Mouse (Mus musculus): ENCODE data around the gene Tspan9. TPM values are rescaled to one million over a fixed set of nuclear protein-coding genes. Genes with fewer than 3 reads are reported as not detected.

The Tspan9 gene
- polyA plus RNA-seq, 1 experiment from 2014 or later, result 141 TPM

GRCm38 (mm10) chr6:127949885-127950284 lies 193.5 kb downstream of the Tspan9 start:
- WGBS, result 85% methylated on average over 7 of the region's 7 CpGs
- H3K36me3 ChIP-seq, result no peaks in the 10 kb centered on the region
- H3K9me3 ChIP-seq, result no peaks in the 10 kb centered on the region
- no peak overlapping the region for H3K4me3 ChIP-seq
- H3K4me1 ChIP-seq, result no peaks in the 10 kb centered on the region
- H3K27me3 ChIP-seq, result no peaks in the 10 kb centered on the region
- no peak overlapping the region for H3K4me2 ChIP-seq
- no peak overlapping the region for H3K9ac ChIP-seq
- ATAC-seq (ENCODE audit: insufficient number of reproducible peaks, low FRiP score, low TSS enrichment, low read depth), result no peak
- no peak overlapping the region for H3K27ac ChIP-seq

- no peak overlapping the region for H3K9ac ChIP-seq
These were observed 194.7 kb downstream of the Tspan9 start for GRCm38 (mm10) chr6:127948656-127949055.

GRCm38 (mm10) chr6:127945725-127946124 lies 197.7 kb downstream of the Tspan9 start:
- Histone ChIP-seq H3K4me1 (no peaks in the 10 kb centered on the region), H3K4me3 (no peak overlapping the region), H3K27ac (no peak overlapping the region), H3K27me3 (no peaks in the 10 kb centered on the region), H3K9me3 (no peaks in the 10 kb centered on the region), H3K4me2 (no peak overlapping the region), H3K9ac (no peak overlapping the region), H3K36me3 (peaks cover 10% of the 10 kb centered on the region; the same call in 1 of the 2 replicates)
- no peak for ATAC-seq (ENCODE audit: insufficient number of reproducible peaks, low FRiP score, low TSS enrichment, low read depth)
- WGBS, result 60% methylated on average over 9 of the region's 9 CpGs

More at GRCm38 (mm10) chr6:127948656-127949055, 194.7 kb downstream of the Tspan9 start:
- H3K27me3 ChIP-seq, result no peaks in the 10 kb centered on the region
- H3K4me3 ChIP-seq, result no peak overlapping the region
- no peaks in the 10 kb centered on the region for H3K9me3 ChIP-seq
- no peak overlapping the region for H3K27ac ChIP-seq
- ATAC-seq (ENCODE audit: insufficient number of reproducible peaks, low FRiP score, low TSS enrichment, low read depth), result no peak
- WGBS, result 78% methylated on average over 9 of the region's 9 CpGs
- no peaks in the 10 kb centered on the region for H3K4me1 ChIP-seq
- H3K4me2 ChIP-seq, result no peak overlapping the region
- peaks cover 3% of the 10 kb centered on the region; the same call in 1 of the 2 replicates for H3K36me3 ChIP-seq

DNA sequence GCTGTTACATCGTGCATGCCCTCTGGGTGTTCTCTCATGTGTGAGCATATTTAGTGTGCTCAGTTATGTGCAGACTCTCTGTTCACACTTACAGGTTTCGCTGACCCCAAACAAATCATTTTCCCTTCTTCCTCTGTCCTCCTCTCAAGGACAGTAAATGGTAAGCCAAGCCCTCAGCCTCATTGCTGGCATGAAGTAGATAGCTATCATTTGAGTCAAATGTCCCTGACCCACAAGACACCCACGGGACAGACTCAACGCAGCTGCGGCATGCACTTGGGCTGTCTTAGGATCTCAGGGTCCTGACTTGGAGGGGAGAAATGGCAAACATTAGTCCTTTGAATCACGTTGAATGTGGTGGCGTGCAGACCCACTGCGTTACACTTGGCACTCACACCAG lies 201.0 kb downstream of the Tspan9 start:
- WGBS, result 82% methylated on average over 8 of the region's 8 CpGs
- Histone ChIP-seq H3K9ac (no peak overlapping the region), H3K36me3 (peaks cover 16% of the 10 kb centered on the region; the same call in 1 of the 2 replicates), H3K27ac (no peak overlapping the region), H3K4me1 (no peaks in the 10 kb centered on the region), H3K4me3 (no peak overlapping the region), H3K4me2 (no peak overlapping the region), H3K9me3 (no peaks in the 10 kb centered on the region), H3K27me3 (no peaks in the 10 kb centered on the region)
- no peak for ATAC-seq (ENCODE audit: insufficient number of reproducible peaks, low FRiP score, low TSS enrichment, low read depth)

GRCm38 (mm10) chr6:127935105-127935504 lies 208.3 kb downstream of the Tspan9 start:
- H3K9ac ChIP-seq, result no peak overlapping the region
- H3K4me3 ChIP-seq, result no peak overlapping the region
- H3K4me2 ChIP-seq, result no peak overlapping the region
- H3K9me3 ChIP-seq, result no peaks in the 10 kb centered on the region
- H3K36me3 ChIP-seq, result peaks cover 18% of the 10 kb centered on the region
- ATAC-seq (ENCODE audit: insufficient number of reproducible peaks, low FRiP score, low TSS enrichment, low read depth), result no peak
- H3K27ac ChIP-seq, result no peak overlapping the region
- no peaks in the 10 kb centered on the region for H3K27me3 ChIP-seq
- peaks cover 14% of the 10 kb centered on the region for H3K4me1 ChIP-seq
- WGBS, result 71% methylated on average over 3 of the region's 3 CpGs

GRCm38 (mm10) chr6:127933841-127934240 lies 209.6 kb downstream of the Tspan9 start:
- ATAC-seq (ENCODE audit: insufficient number of reproducible peaks, low FRiP score, low TSS enrichment, low read depth), result no peak
- Histone ChIP-seq H3K36me3 (peaks cover 13% of the 10 kb centered on the region), H3K27ac (no peak overlapping the region), H3K4me3 (no peak overlapping the region), H3K4me2 (no peak overlapping the region), H3K9ac (no peak overlapping the region), H3K9me3 (no peaks in the 10 kb centered on the region), H3K4me1 (peaks cover 14% of the 10 kb centered on the region), H3K27me3 (no peaks in the 10 kb centered on the region)
- WGBS, result 79% methylated on average over 5 of the region's 5 CpGs

DNA sequence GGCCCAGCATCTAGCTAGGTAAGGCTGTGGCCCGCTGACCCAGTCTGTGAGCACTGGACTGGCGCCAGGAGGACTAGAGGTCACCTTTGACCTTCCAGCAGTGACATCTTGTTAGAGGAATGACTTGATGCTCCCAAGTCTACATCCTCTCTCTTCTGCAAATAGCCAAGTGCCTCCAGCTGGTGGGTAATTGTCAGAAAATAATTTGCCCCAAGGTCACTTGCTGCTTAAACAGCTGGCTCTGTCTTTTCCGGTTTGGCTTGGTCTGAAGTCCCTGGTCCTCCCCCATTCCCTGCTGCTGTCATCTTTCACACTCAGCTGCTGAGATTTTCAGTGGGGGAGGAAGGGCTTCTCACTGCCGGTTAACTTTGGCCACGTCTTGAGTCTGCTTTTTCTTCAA lies 210.7 kb downstream of the Tspan9 start:
- H3K9ac ChIP-seq, result no peak overlapping the region
- peaks cover 15% of the 10 kb centered on the region for H3K4me1 ChIP-seq
- peaks cover 13% of the 10 kb centered on the region for H3K36me3 ChIP-seq
- H3K4me2 ChIP-seq, result no peak overlapping the region
- ATAC-seq (ENCODE audit: insufficient number of reproducible peaks, low FRiP score, low TSS enrichment, low read depth), result no peak
- WGBS, result 28% methylated on average over 5 of the region's 5 CpGs
- H3K4me3 ChIP-seq, result no peak overlapping the region
- no peaks in the 10 kb centered on the region for H3K9me3 ChIP-seq
- H3K27me3 ChIP-seq, result no peaks in the 10 kb centered on the region
- H3K27ac ChIP-seq, result no peak overlapping the region

GRCm38 (mm10) chr6:127928682-127929081 lies 214.7 kb downstream of the Tspan9 start:
- H3K9me3 ChIP-seq, result no peaks in the 10 kb centered on the region

GRCm38 (mm10) chr6:127925915-127926314 lies 217.5 kb downstream of the Tspan9 start:
- no peak overlapping the region for H3K27ac ChIP-seq
- ATAC-seq (ENCODE audit: insufficient number of reproducible peaks, low FRiP score, low TSS enrichment, low read depth), result no peak

More at GRCm38 (mm10) chr6:127928682-127929081, 214.7 kb downstream of the Tspan9 start:
- peaks cover 8% of the 10 kb centered on the region; the same call in 1 of the 2 replicates for H3K36me3 ChIP-seq
- peaks cover 28% of the 10 kb centered on the region for H3K4me1 ChIP-seq
- H3K27me3 ChIP-seq, result no peaks in the 10 kb centered on the region
- H3K4me2 ChIP-seq, result no peak overlapping the region
- WGBS, result 79% methylated on average over 5 of the region's 5 CpGs
- no peak for ATAC-seq (ENCODE audit: insufficient number of reproducible peaks, low FRiP score, low TSS enrichment, low read depth)
- no peak overlapping the region for H3K27ac ChIP-seq
- H3K4me3 ChIP-seq, result no peak overlapping the region
- H3K9ac ChIP-seq, result no peak overlapping the region

DNA sequence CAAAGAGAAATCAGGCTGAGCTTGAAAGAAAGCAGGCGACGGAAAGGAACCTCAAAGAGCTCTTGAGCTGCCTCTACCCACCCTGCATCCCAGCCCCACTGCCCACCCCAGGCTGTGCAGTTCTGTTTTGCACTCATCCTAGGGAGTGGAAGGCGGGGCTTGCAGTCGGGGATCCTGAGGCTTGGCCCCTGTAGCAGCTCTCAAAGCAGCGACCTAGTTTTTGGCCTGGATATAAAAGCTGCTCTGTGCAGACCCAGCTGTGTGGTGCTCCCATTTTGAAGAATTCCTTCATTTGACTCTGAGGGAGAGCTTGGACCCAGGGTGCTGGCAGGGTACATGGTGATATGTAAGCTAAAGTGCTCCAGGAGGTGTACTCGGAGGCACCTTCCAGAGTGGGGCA lies 218.6 kb downstream of the Tspan9 start:
- Histone ChIP-seq H3K9me3 (no peaks in the 10 kb centered on the region), H3K4me1 (peaks cover 20% of the 10 kb centered on the region), H3K9ac (no peak overlapping the region), H3K36me3 (peaks cover 6% of the 10 kb centered on the region; the same call in 1 of the 2 replicates), H3K4me2 (no peak overlapping the region), H3K27ac (no peak overlapping the region), H3K27me3 (no peaks in the 10 kb centered on the region), H3K4me3 (no peak overlapping the region)
- no peak for ATAC-seq (ENCODE audit: insufficient number of reproducible peaks, low FRiP score, low TSS enrichment, low read depth)
- 77% methylated on average over 6 of the region's 6 CpGs for WGBS

More at GRCm38 (mm10) chr6:127925915-127926314, 217.5 kb downstream of the Tspan9 start:
- Histone ChIP-seq H3K4me1 (peaks cover 14% of the 10 kb centered on the region; the same call in 1 of the 2 replicates), H3K4me3 (no peak overlapping the region), H3K4me2 (no peak overlapping the region), H3K9me3 (no peaks in the 10 kb centered on the region), H3K27me3 (no peaks in the 10 kb centered on the region), H3K9ac (no peak overlapping the region), H3K36me3 (peaks cover 8% of the 10 kb centered on the region; the same call in 1 of the 2 replicates)
- 67% methylated on average over 9 of the region's 9 CpGs for WGBS

- Histone ChIP-seq H3K4me3 (no peak overlapping the region), H3K27ac (no peak overlapping the region), H3K27me3 (no peaks in the 10 kb centered on the region), H3K9ac (no peak overlapping the region), H3K4me1 (peaks cover 20% of the 10 kb centered on the region), H3K4me2 (no peak overlapping the region), H3K9me3 (no peaks in the 10 kb centered on the region), H3K36me3 (peaks cover 6% of the 10 kb centered on the region; the same call in 1 of the 2 replicates)
- no peak for ATAC-seq (ENCODE audit: insufficient number of reproducible peaks, low FRiP score, low TSS enrichment, low read depth)
- whole genome bisulfite sequencing, result 85% methylated on average over 9 of the region's 9 CpGs
These were observed 220.1 kb downstream of the Tspan9 start for GRCm38 (mm10) chr6:127923296-127923695.

- Histone ChIP-seq H3K27me3 (no peaks in the 10 kb centered on the region), H3K4me3 (no peak overlapping the region), H3K36me3 (peaks cover 6% of the 10 kb centered on the region; the same call in 1 of the 2 replicates), H3K27ac (no peak overlapping the region), H3K9me3 (no peaks in the 10 kb centered on the region), H3K4me1 (peaks cover 12% of the 10 kb centered on the region), H3K9ac (no peak overlapping the region), H3K4me2 (no peak overlapping the region)
- no peak for ATAC-seq (ENCODE audit: insufficient number of reproducible peaks, low FRiP score, low TSS enrichment, low read depth)
- 62% methylated on average over 9 of the region's 9 CpGs for WGBS
These were observed 221.4 kb downstream of the Tspan9 start for GRCm38 (mm10) chr6:127921996-127922395.

- 8% methylated on average over 8 of the region's 8 CpGs for WGBS
- Histone ChIP-seq H3K9me3 (no peaks in the 10 kb centered on the region), H3K27me3 (no peaks in the 10 kb centered on the region), H3K9ac (no peak overlapping the region), H3K36me3 (peaks cover 12% of the 10 kb centered on the region), H3K4me2 (no peak overlapping the region), H3K27ac (no peak overlapping the region), H3K4me3 (no peak overlapping the region), H3K4me1 (peaks cover 9% of the 10 kb centered on the region)
- no peak for ATAC-seq (ENCODE audit: insufficient number of reproducible peaks, low FRiP score, low TSS enrichment, low read depth)
These were observed 222.7 kb downstream of the Tspan9 start for GRCm38 (mm10) chr6:127920652-127921051.

All from limb, embryonic 15.5 days (tissue).